Mouse (Mus musculus): ENCODE data around the gene Iqcc.
A peak's percentile ranks its signal among the peaks of the same experiment; 100 is the strongest.

DNA sequence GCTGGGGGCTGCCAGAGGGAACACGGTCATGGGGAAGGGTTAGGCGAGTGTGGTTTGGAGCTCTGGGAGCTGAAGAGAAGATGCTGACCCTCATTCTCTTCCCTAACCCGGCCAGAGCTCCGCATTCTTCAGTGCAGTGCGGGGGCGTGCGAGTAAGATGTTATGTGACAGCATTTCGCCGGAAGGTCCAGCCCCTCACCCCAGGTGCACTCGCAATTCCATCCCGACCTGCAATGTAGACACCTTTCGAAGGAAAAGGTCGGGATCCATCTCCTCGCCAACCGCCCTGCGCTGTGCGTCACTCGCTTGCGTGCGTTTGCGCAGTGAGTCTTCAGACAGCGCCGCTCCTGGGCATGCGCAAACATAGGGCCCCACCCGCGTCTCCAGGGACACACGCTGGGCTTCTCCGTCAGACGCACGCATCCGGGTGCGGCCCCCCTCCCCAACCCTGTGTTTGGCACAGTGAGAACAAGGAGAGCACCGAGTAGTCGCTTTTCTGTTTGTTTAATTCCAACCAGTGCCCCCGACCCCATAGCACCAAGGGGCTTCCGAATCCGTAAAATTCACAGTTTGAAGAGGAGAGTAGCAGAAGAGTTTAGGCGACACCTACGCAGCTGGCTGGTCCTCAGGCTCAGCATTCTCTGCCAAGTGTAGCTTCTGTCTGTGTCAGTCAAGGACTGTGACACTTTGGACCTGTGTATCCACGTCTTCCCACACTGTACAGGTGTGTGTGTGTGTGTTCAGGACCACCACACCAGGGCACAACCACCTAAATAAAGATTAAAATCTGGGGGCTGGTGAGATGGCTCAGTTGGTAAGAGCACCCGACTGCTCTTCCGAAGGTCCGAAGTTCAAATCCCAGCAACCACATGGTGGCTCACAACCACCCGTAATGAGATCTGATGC, at the start of gene Iqcc:
- TF ChIP-seq USF1 (IDR thresholded peaks at IDR 0.05; ENCODE audit: low read depth) (no peak), POLR2A (IDR thresholded peaks at IDR 0.05; ENCODE audit: insufficient read length, low read depth) (peak; percentile 98), POLR2AphosphoS2 (IDR thresholded peaks at IDR 0.05; ENCODE audit: insufficient read length, low read depth) (peak; percentile 99)
